Mouse (Mus musculus) kidney, adult 9 months (tissue): ENCODE results near the gene Ifi204.
A peak's percentile ranks its signal among the peaks of the same experiment; 100 is the strongest.
"Not testable (repeated sequence)": the region's sequence is repeated elsewhere in the genome, so short reads cannot be mapped to it uniquely, and the experiment has no call there.

ENCODE experiments used
- DNase-seq: peaks from one replicate; pipeline ENCODE4 v3.0.0; 2022

Gene Ifi204

GRCm38 (mm10) chr1:173766848-173767617 is at the start of gene Ifi204:
Ifi204 (minus strand) TSS chr1:173766943.
- DNase-seq, result peak; percentile 66

- DNase-seq, result not testable (repeated sequence)
Observed at GRCm38 (mm10) chr1:173809294-173809693, 42.6 kb upstream of the Ifi204 start.

GRCm38 (mm10) chr1:173802689-173803281 is 36.0 kb upstream of the Ifi204 start:
- DNase-seq, result peak; percentile 29

GRCm38 (mm10) chr1:173802207-173802606 is 35.5 kb upstream of the Ifi204 start:
- DNase-seq, result not testable (repeated sequence)

- not testable (repeated sequence) for DNase-seq
Observed at GRCm38 (mm10) chr1:173801791-173802190, 35.0 kb upstream of the Ifi204 start.

GRCm38 (mm10) chr1:173773457-173773856 is 6.7 kb upstream of the Ifi204 start:
- DNase-seq, result not testable (repeated sequence)

GRCm38 (mm10) chr1:173760032-173760431 is 6.7 kb downstream of the Ifi204 start:
- not testable (repeated sequence) for DNase-seq

- DNase-seq, result peak; percentile 18
Observed at GRCm38 (mm10) chr1:173742262-173742661, 24.5 kb downstream of the Ifi204 start.

- DNase-seq, result peak; percentile 19
Observed at GRCm38 (mm10) chr1:173741656-173742055, 25.1 kb downstream of the Ifi204 start, which contains the start of gene Ifi207. Ifi207 (minus strand) TSS chr1:173741747.

GRCm38 (mm10) chr1:173740537-173740936 is 26.2 kb downstream of the Ifi204 start:
- no peak for DNase-seq

GRCm38 (mm10) chr1:173736986-173737385 is 29.8 kb downstream of the Ifi204 start:
- DNase-seq, result no peak

- DNase-seq, result not testable (repeated sequence)
Observed at GRCm38 (mm10) chr1:173735015-173735414, 31.7 kb downstream of the Ifi204 start.

GRCm38 (mm10) chr1:173733219-173733618 is 33.5 kb downstream of the Ifi204 start:
- DNase-seq, result no peak
